ENCODE assay signal across 8 mouse cellular contexts in the genomic region with DNA sequence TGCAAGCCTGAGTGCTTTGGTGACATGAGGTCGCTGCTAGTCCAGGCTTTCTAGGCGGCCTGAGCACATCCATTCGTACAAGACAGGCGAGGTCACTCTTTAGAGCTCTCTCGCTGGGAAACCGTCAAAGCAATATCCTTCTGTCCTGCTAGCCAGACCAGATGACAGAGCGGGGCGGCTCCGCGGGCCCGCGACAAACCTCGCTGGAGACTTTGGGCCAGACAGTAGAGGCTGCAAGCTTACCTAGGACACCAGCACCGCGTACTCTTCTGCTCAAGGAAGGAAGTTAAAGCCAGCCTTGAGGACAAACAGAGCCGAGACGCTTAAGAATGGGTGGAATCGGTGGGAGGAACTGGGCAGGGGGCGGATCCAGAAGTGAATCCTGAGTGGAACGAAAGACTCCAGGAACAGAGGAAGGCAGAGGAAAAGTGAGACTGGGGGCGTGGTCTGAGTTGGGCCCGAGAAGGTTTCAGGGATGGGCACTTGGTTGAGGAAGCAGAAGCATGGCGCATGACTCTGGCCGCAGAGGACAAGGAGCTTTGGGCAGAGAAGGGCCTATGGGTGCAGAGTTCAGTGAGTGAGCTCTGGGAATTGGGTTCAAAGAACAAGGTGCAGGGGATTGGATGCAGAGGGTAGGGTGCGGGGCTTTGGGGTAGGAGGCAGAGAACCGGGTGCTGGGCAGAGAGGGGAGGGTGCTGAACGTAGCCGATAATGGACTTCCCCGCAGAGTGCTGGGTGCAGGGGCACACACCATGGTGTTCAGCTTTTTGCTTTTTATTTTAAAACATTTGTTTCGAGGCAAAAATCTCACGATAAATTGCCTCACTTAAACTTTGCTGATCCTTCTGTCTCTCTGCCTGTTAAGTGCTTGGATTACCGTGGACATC. TPM values are rescaled to one million over a fixed set of nuclear protein-coding genes. Genes with fewer than 3 reads are reported as not detected.
DNase-seq lines count a peak whose midpoint lies in the region; ATAC-seq and TF ChIP-seq lines count a peak whose summit lies in the region.

Gene Eci3 (minus strand): TSS at position 300 of the 887 bp plus-strand sequence.

- no peak within 1 kb of the TSS for H3K9ac ChIP-seq in ES-Bruce4 (ENCODE audit: low read depth, poor library complexity, severe bottlenecking)
- H3K9ac ChIP-seq in forebrain, embryonic 15.5 days (replicated peaks): peak within 1 kb of the TSS; percentile 24; the same call in 1 of the 2 replicates
- peak within 1 kb of the TSS; percentile 27; the same call in 1 of the 2 replicates for H3K9ac ChIP-seq in limb, embryonic 11.5 days (ENCODE audit: low read length)
- peak within 1 kb of the TSS; percentile 78 for H3K9ac ChIP-seq in stomach, embryonic 16.5 days (ENCODE audit: low read length)

- H3K4me2 ChIP-seq in forebrain, embryonic 15.5 days (replicated peaks): peak within 1 kb of the TSS; percentile 65
- peak within 1 kb of the TSS; percentile 84 for H3K4me2 ChIP-seq in limb, embryonic 11.5 days (ENCODE audit: low read depth, severe bottlenecking)
- peak within 1 kb of the TSS; percentile 83 for H3K4me2 ChIP-seq in stomach, embryonic 16.5 days (ENCODE audit: low read depth, low read length)

- no peaks in the 10 kb centered on the region for H3K27me3 ChIP-seq in ES-Bruce4 (ENCODE audit: control insufficient read depth, insufficient read depth, low read length, poor library complexity, severe bottlenecking)
- peaks cover 9% of the 10 kb centered on the region; the same call in 1 of the 2 replicates for H3K27me3 ChIP-seq in forebrain, embryonic 15.5 days
- peaks cover 12% of the 10 kb centered on the region; the same call in 1 of the 2 replicates for H3K27me3 ChIP-seq in limb, embryonic 11.5 days (ENCODE audit: control insufficient read depth, insufficient read depth, low read length)
- H3K27me3 ChIP-seq in stomach, embryonic 16.5 days (ENCODE audit: control insufficient read depth, insufficient read depth, low read length): no peaks in the 10 kb centered on the region

- peak; percentile 60; the same call in 1 of the 2 replicates for ATAC-seq in forebrain, embryonic 15.5 days (replicated peaks)
- ATAC-seq in limb, embryonic 11.5 days (ENCODE audit: insufficient number of reproducible peaks, low FRiP score, low TSS enrichment, low read depth): peak; percentile 54
- ATAC-seq in megakaryocyte-erythroid progenitor cell, adult 5-6 weeks (replicated peaks; ENCODE audit: low FRiP score, low TSS enrichment, poor library complexity, severe bottlenecking): peak; percentile 52; the same call in 1 of the 2 replicates
- ATAC-seq in stomach, embryonic 16.5 days (ENCODE audit: insufficient read depth, low FRiP score): peak; percentile 82

- H3K4me3 ChIP-seq in ES-Bruce4 (ENCODE audit: low read depth, low read length): peak within 1 kb of the TSS; percentile 30
- H3K4me3 ChIP-seq in forebrain, embryonic 15.5 days: peak within 1 kb of the TSS; percentile 39
- H3K4me3 ChIP-seq in limb, embryonic 11.5 days (ENCODE audit: low read depth, low read length): peak within 1 kb of the TSS; percentile 42
- H3K4me3 ChIP-seq in stomach, embryonic 16.5 days (replicated peaks; ENCODE audit: low read length): peak within 1 kb of the TSS; percentile 58

- TF ChIP-seq CTCF in ES-Bruce4 (IDR thresholded peaks at IDR 0.05; ENCODE audit: low read depth, low read length): no peak

- no peak for TF ChIP-seq POLR2A in ES-Bruce4 (IDR thresholded peaks at IDR 0.05; ENCODE audit: insufficient read depth, low read length)

- peak; percentile 10 to 32 for DNase-seq in adrenal gland, adult 18-20 months (ENCODE audit: low spot score in 2 of 2)
- DNase-seq in heart, postnatal 4 days: peak; percentile 27
- peak; percentile 52 for DNase-seq in limb, embryonic 11.5 days (ENCODE audit: low spot score)
- DNase-seq in natural killer cell, adult 2 months (ENCODE audit: low spot score in 2 of 2): no peak

- TF ChIP-seq EP300 in ES-Bruce4 (IDR thresholded peaks at IDR 0.05; ENCODE audit: insufficient read depth, low read depth, low read length): no peak

- H3K36me3 ChIP-seq in ES-Bruce4 (ENCODE audit: control insufficient read depth, insufficient read depth, low read length, poor library complexity, severe bottlenecking): no peaks in the 10 kb centered on the region
- no peaks in the 10 kb centered on the region for H3K36me3 ChIP-seq in forebrain, embryonic 15.5 days
- H3K36me3 ChIP-seq in limb, embryonic 11.5 days (ENCODE audit: control insufficient read depth, insufficient read depth, low read length): no peaks in the 10 kb centered on the region
- H3K36me3 ChIP-seq in stomach, embryonic 16.5 days (ENCODE audit: control insufficient read depth, insufficient read depth, low read length): no peaks in the 10 kb centered on the region

- H3K9me3 ChIP-seq in ES-Bruce4 (replicated peaks; ENCODE audit: control insufficient read depth, insufficient read depth, low read length, poor library complexity, severe bottlenecking): peaks cover 5% of the 10 kb centered on the region; the same call in 1 of the 2 replicates
- H3K9me3 ChIP-seq in forebrain, embryonic 15.5 days: no peaks in the 10 kb centered on the region
- no peaks in the 10 kb centered on the region for H3K9me3 ChIP-seq in limb, embryonic 11.5 days (ENCODE audit: control insufficient read depth, low read length)
- no peaks in the 10 kb centered on the region for H3K9me3 ChIP-seq in stomach, embryonic 16.5 days (replicated peaks; ENCODE audit: control insufficient read depth, low read length)

- no peaks in the 10 kb centered on the region for H3K4me1 ChIP-seq in ES-Bruce4 (ENCODE audit: control insufficient read depth, insufficient read depth, low read length)
- peaks cover 17% of the 10 kb centered on the region for H3K4me1 ChIP-seq in forebrain, embryonic 15.5 days
- 0 out of 2 replicates have a peak, but pooled peaks cover 2% of the 10 kb centered on the region for H3K4me1 ChIP-seq in limb, embryonic 11.5 days (ENCODE audit: control insufficient read depth, insufficient read depth, low read length)
- no peaks in the 10 kb centered on the region for H3K4me1 ChIP-seq in stomach, embryonic 16.5 days (ENCODE audit: control insufficient read depth, insufficient read depth, low read length)

- WGBS in forebrain, embryonic 15.5 days: 3% methylated on average over 32 of the region's 32 CpGs
- WGBS in limb, embryonic 11.5 days: 2% methylated on average over 32 of the region's 32 CpGs
- 3% methylated on average over 32 of the region's 32 CpGs for WGBS in stomach, embryonic 16.5 days

- no peak within 1 kb of the TSS for H3K27ac ChIP-seq in ES-Bruce4 (ENCODE audit: insufficient read depth, low read length)
- no peak within 1 kb of the TSS for H3K27ac ChIP-seq in forebrain, embryonic 15.5 days (replicated peaks)
- H3K27ac ChIP-seq in limb, embryonic 11.5 days (replicated peaks; ENCODE audit: low read depth, low read length): no peak within 1 kb of the TSS
- no peak within 1 kb of the TSS for H3K27ac ChIP-seq in stomach, embryonic 16.5 days (ENCODE audit: low read length)

RNA-seq across cellular contexts. Expression of gene Eci3, which starts in this region (rescaled TPM):
- 1.4 TPM in 1 of 2 replicates, not detected in the other for polyA plus RNA-seq in ES-Bruce4 (2011; ENCODE audit: insufficient read depth, insufficient read length, low read depth, missing spikeins)
- total RNA-seq in adrenal gland, adult 18-20 months (2021): 1 to 10 TPM; 3.3 to 4.2 TPM
- polyA plus RNA-seq in forebrain, embryonic 15.5 days (2015; fragmentation: Nextera tagmentation; extraction: Ambion mirVana): 0.15 and 0.41 TPM in 2 replicates
- total RNA-seq in heart, postnatal 4 days (2021): 1 to 10 TPM; 1.8 to 2.1 TPM
- polyA plus RNA-seq in limb, embryonic 11.5 days (2014; fragmentation: Nextera tagmentation; extraction: Ambion mirVana): 0.27 and 0.44 TPM in 2 replicates
- total RNA-seq in megakaryocyte-erythroid progenitor cell, adult 5-6 weeks (2014; fragmentation: Nextera tagmentation): not detected in 2 replicates
- total RNA-seq in megakaryocyte-erythroid progenitor cell, adult 5-6 weeks (2017): not detected in 2 replicates
- polyA plus RNA-seq in stomach, embryonic 16.5 days (2015; fragmentation: Nextera tagmentation; extraction: Ambion mirVana): 1.3 and 1.5 TPM in 2 replicates

Comparison
In these comparisons a context has a peak if more than half of its experiments do, and no peak if none do; other contexts are left out.
1. Peak in ATAC-seq, H3K4me3 ChIP-seq, H3K9ac ChIP-seq and H3K4me2 ChIP-seq in forebrain, embryonic 15.5 days; RNA of the gene not detected or under 1 TPM.
2. Peak in DNase-seq, ATAC-seq, H3K4me3 ChIP-seq, H3K9ac ChIP-seq and H3K4me2 ChIP-seq in limb, embryonic 11.5 days; RNA of the gene not detected or under 1 TPM.
3. Peak in ATAC-seq in megakaryocyte-erythroid progenitor cell, adult 5-6 weeks; RNA of the gene not detected or under 1 TPM.
4. DNase-seq: peak in adrenal gland, adult 18-20 months (2 of 2) and heart, postnatal 4 days (single experiment); none in natural killer cell, adult 2 months (0 of 2).
5. Peak in every context shown above with its lines, with median percentiles within 50 percentile points of each other: H3K4me3 ChIP-seq, ATAC-seq and H3K4me2 ChIP-seq.